Mouse (Mus musculus): Measurements from ENCODE around the gene Slc27a3. TPM values are rescaled to one million over a fixed set of nuclear protein-coding genes. Genes with fewer than 3 reads are reported as not detected.
"Not testable (repeated sequence)": the region's sequence is repeated elsewhere in the genome, so short reads cannot be mapped to it uniquely, and the experiment has no call there.

Slc27a3 gene
- polyA plus RNA-seq, 1 experiment from 2014 or later: 10.0 TPM

- not testable (repeated sequence) for H3K4me1 ChIP-seq (ENCODE audit: control insufficient read depth, insufficient read depth, low read length); H3K9ac ChIP-seq (ENCODE audit: low read length); H3K9me3 ChIP-seq (ENCODE audit: control insufficient read depth, low read length); H3K27me3 ChIP-seq (ENCODE audit: control insufficient read depth, insufficient read depth, low read length); H3K4me3 ChIP-seq (ENCODE audit: low read depth, low read length); H3K27ac ChIP-seq (ENCODE audit: low read depth, low read length); H3K4me2 ChIP-seq; DNase-seq (ENCODE audit: low spot score, missing footprints); ATAC-seq (ENCODE audit: low FRiP score)
- WGBS: 64% methylated on average over 2 of the region's 2 CpGs
- peaks cover 14% of the 10 kb centered on the region for H3K36me3 ChIP-seq (ENCODE audit: control insufficient read depth, insufficient read depth, low read length)
Observed at GRCm38 (mm10) chr3:90342853-90343252, 46.9 kb downstream of the Slc27a3 start.

GRCm38 (mm10) chr3:90340177-90340576 lies 49.6 kb downstream of the Slc27a3 start:
- H3K9ac ChIP-seq (ENCODE audit: low read length): no peak overlapping the region
- no peaks in the 10 kb centered on the region for H3K27me3 ChIP-seq (ENCODE audit: control insufficient read depth, insufficient read depth, low read length)
- ATAC-seq (ENCODE audit: low FRiP score): no peak
- DNase-seq (ENCODE audit: low spot score, missing footprints): no peak
- H3K36me3 ChIP-seq (ENCODE audit: control insufficient read depth, insufficient read depth, low read length): peaks cover 11% of the 10 kb centered on the region
- H3K4me2 ChIP-seq: no peak overlapping the region
- no peaks in the 10 kb centered on the region for H3K4me1 ChIP-seq (ENCODE audit: control insufficient read depth, insufficient read depth, low read length)
- H3K9me3 ChIP-seq (ENCODE audit: control insufficient read depth, low read length): no peaks in the 10 kb centered on the region
- H3K27ac ChIP-seq (ENCODE audit: low read depth, low read length): no peak overlapping the region
- H3K4me3 ChIP-seq (ENCODE audit: low read depth, low read length): no peak overlapping the region

- Histone ChIP-seq H3K27me3 (ENCODE audit: control insufficient read depth, insufficient read depth, low read length) (no peaks in the 10 kb centered on the region), H3K36me3 (ENCODE audit: control insufficient read depth, insufficient read depth, low read length) (peaks cover 7% of the 10 kb centered on the region), H3K4me2 (no peak overlapping the region), H3K27ac (ENCODE audit: low read depth, low read length) (no peak overlapping the region), H3K4me1 (ENCODE audit: control insufficient read depth, insufficient read depth, low read length) (no peaks in the 10 kb centered on the region), H3K4me3 (ENCODE audit: low read depth, low read length) (no peak overlapping the region), H3K9me3 (ENCODE audit: control insufficient read depth, low read length) (no peaks in the 10 kb centered on the region), H3K9ac (ENCODE audit: low read length) (no peak overlapping the region)
- DNase-seq (ENCODE audit: low spot score, missing footprints) (no peak), ATAC-seq (ENCODE audit: low FRiP score) (no peak)
- WGBS: 86% methylated on average over 3 of the region's 3 CpGs
Observed at GRCm38 (mm10) chr3:90338190-90338589, 51.5 kb downstream of the Slc27a3 start.

GRCm38 (mm10) chr3:90335517-90335916 lies 54.2 kb downstream of the Slc27a3 start:
- DNase-seq (ENCODE audit: low spot score, missing footprints) (no peak), ATAC-seq (ENCODE audit: low FRiP score) (no peak)
- Histone ChIP-seq H3K36me3 (ENCODE audit: control insufficient read depth, insufficient read depth, low read length) (no peaks in the 10 kb centered on the region), H3K4me3 (ENCODE audit: low read depth, low read length) (no peak overlapping the region), H3K4me1 (ENCODE audit: control insufficient read depth, insufficient read depth, low read length) (no peaks in the 10 kb centered on the region), H3K9ac (ENCODE audit: low read length) (no peak overlapping the region), H3K9me3 (ENCODE audit: control insufficient read depth, low read length) (no peaks in the 10 kb centered on the region), H3K4me2 (no peak overlapping the region), H3K27me3 (ENCODE audit: control insufficient read depth, insufficient read depth, low read length) (no peaks in the 10 kb centered on the region), H3K27ac (ENCODE audit: low read depth, low read length) (no peak overlapping the region)

Other genes starting within 250 kb of the Slc27a3 start
- gene Rps27, start 176.3 kb downstream of the Slc27a3 start, polyA plus RNA-seq (2014; fragmentation: Nextera tagmentation; extraction: Ambion mirVana): 1,063 and 1,232 TPM in 2 replicates
- 14.4 and 16.4 TPM in 2 replicates for gene Rab13, start 176.2 kb downstream of the Slc27a3 start, polyA plus RNA-seq (2014; fragmentation: Nextera tagmentation; extraction: Ambion mirVana)
- 110 and 112 TPM in 2 replicates for gene Jtb, start 158.3 kb downstream of the Slc27a3 start, polyA plus RNA-seq (2014; fragmentation: Nextera tagmentation; extraction: Ambion mirVana)
- 3.2 and 4.3 TPM in 2 replicates for gene Creb3l4, start 146.4 kb downstream of the Slc27a3 start, polyA plus RNA-seq (2014; fragmentation: Nextera tagmentation; extraction: Ambion mirVana)
- gene Slc39a1, start 141.8 kb downstream of the Slc27a3 start, polyA plus RNA-seq (2014; fragmentation: Nextera tagmentation; extraction: Ambion mirVana): 58.7 and 59.4 TPM in 2 replicates
- gene Crtc2, start 135.8 kb downstream of the Slc27a3 start, polyA plus RNA-seq (2014; fragmentation: Nextera tagmentation; extraction: Ambion mirVana): 8.0 and 9.0 TPM in 2 replicates
- 3.8 and 4.0 TPM in 2 replicates for gene Dennd4b, start 124.8 kb downstream of the Slc27a3 start, polyA plus RNA-seq (2014; fragmentation: Nextera tagmentation; extraction: Ambion mirVana)
- 10.4 TPM in 2 replicates for gene Gatad2b, start 96.8 kb downstream of the Slc27a3 start, polyA plus RNA-seq (2014; fragmentation: Nextera tagmentation; extraction: Ambion mirVana)
- 34.4 and 34.7 TPM in 2 replicates for gene Ints3, start 43.7 kb upstream of the Slc27a3 start, polyA plus RNA-seq (2014; fragmentation: Nextera tagmentation; extraction: Ambion mirVana)
- 2.4 and 2.7 TPM in 2 replicates for gene Npr1, start 75.9 kb upstream of the Slc27a3 start, polyA plus RNA-seq (2014; fragmentation: Nextera tagmentation; extraction: Ambion mirVana)
- 338 and 369 TPM in 2 replicates for gene Ilf2, start 86.2 kb upstream of the Slc27a3 start, polyA plus RNA-seq (2014; fragmentation: Nextera tagmentation; extraction: Ambion mirVana)
- gene Snapin, start 101.1 kb upstream of the Slc27a3 start, polyA plus RNA-seq (2014; fragmentation: Nextera tagmentation; extraction: Ambion mirVana): 70.9 and 77.2 TPM in 2 replicates
- gene Chtop, start 119.6 kb upstream of the Slc27a3 start, polyA plus RNA-seq (2014; fragmentation: Nextera tagmentation; extraction: Ambion mirVana): 138 and 146 TPM in 2 replicates
- gene S100a1, start 124.5 kb upstream of the Slc27a3 start, polyA plus RNA-seq (2014; fragmentation: Nextera tagmentation; extraction: Ambion mirVana): 6.9 and 8.0 TPM in 2 replicates
- gene S100a13, start 124.5 kb upstream of the Slc27a3 start, polyA plus RNA-seq (2014; fragmentation: Nextera tagmentation; extraction: Ambion mirVana): 11.6 and 14.1 TPM in 2 replicates
- gene S100a14, start 136.9 kb upstream of the Slc27a3 start, polyA plus RNA-seq (2014; fragmentation: Nextera tagmentation; extraction: Ambion mirVana): not detected in 2 replicates
- gene S100a16, start 147.3 kb upstream of the Slc27a3 start, polyA plus RNA-seq (2014; fragmentation: Nextera tagmentation; extraction: Ambion mirVana): 37.2 and 40.0 TPM in 2 replicates
- not detected in 2 replicates for gene S100a3, start 170.6 kb upstream of the Slc27a3 start, polyA plus RNA-seq (2014; fragmentation: Nextera tagmentation; extraction: Ambion mirVana)
- gene S100a2, start 200.3 kb upstream of the Slc27a3 start, polyA plus RNA-seq (2014; fragmentation: Nextera tagmentation; extraction: Ambion mirVana): not detected in 2 replicates
- gene Gm42674, start 212.0 kb upstream of the Slc27a3 start, polyA plus RNA-seq (2014; fragmentation: Nextera tagmentation; extraction: Ambion mirVana): not detected in 2 replicates
- gene S100a4, start 213.8 kb upstream of the Slc27a3 start, polyA plus RNA-seq (2014; fragmentation: Nextera tagmentation; extraction: Ambion mirVana): 0.34 and 0.50 TPM in 2 replicates
- not detected in 2 replicates for gene S100a5, start 218.6 kb upstream of the Slc27a3 start, polyA plus RNA-seq (2014; fragmentation: Nextera tagmentation; extraction: Ambion mirVana)
- gene S100a6, start 222.9 kb upstream of the Slc27a3 start, polyA plus RNA-seq (2014; fragmentation: Nextera tagmentation; extraction: Ambion mirVana): 24.5 and 25.1 TPM in 2 replicates